Mouse (Mus musculus) small intestine, adult 2 months (tissue): ENCODE data around the gene G6pc.

Source experiments
- CTCF ChIP-seq: fragments of 200-500 bp; IDR thresholded peaks from 2 replicates; pipeline ENCODE4 v1.5.1; 2012; ENCODE audit warnings: low read depth, mild to moderate bottlenecking, control low read depth, inconsistent platforms, low read length, moderate library complexity, mixed read lengths; ENCODE audit not compliant: insufficient replicate concordance, insufficient read length; ENCODE audit errors: extremely low read depth
- POLR2A ChIP-seq: fragments of 200-500 bp; IDR thresholded peaks from 2 replicates; pipeline ENCODE4 v1.6.1; 2012; ENCODE audit warnings: low read depth, mild to moderate bottlenecking, control low read depth, inconsistent platforms, low read length, moderate library complexity

- TF ChIP-seq CTCF (no peak), POLR2A (no peak)
Observed at GRCm38 (mm10) chr11:101324763-101325162, 42.6 kb upstream of the G6pc start, which contains the start of gene Aoc2.
